Mouse (Mus musculus) lung, postnatal 10 days (tissue): ENCODE results near the gene Capn1.

Experiments
- DNase-seq: peaks from one replicate; pipeline ENCODE4 v3.0.0; 2021

Gene Capn1

GRCm38 (mm10) chr19:5988815-5989452 lies 26.8 kb downstream of the Capn1 start:
- peak; percentile 92 for DNase-seq

GRCm38 (mm10) chr19:5988027-5988814 lies 27.5 kb downstream of the Capn1 start:
- DNase-seq, result no peak

GRCm38 (mm10) chr19:5986043-5986442 lies 29.7 kb downstream of the Capn1 start, which contains the start of gene Slc22a20:
Slc22a20 (minus strand) TSS chr19:5986143.
- DNase-seq, result no peak

- DNase-seq, result no peak
Observed at GRCm38 (mm10) chr19:5980477-5980876, 35.2 kb downstream of the Capn1 start.

GRCm38 (mm10) chr19:5977717-5978116 lies 38.0 kb downstream of the Capn1 start:
- peak; percentile 27 for DNase-seq

GRCm38 (mm10) chr19:5975676-5976075 lies 40.0 kb downstream of the Capn1 start:
- peak; percentile 53 for DNase-seq

- no peak for DNase-seq
Observed at GRCm38 (mm10) chr19:5975112-5975511, 40.6 kb downstream of the Capn1 start.

- no peak for DNase-seq
Observed at GRCm38 (mm10) chr19:5967664-5968063, 48.0 kb downstream of the Capn1 start.

GRCm38 (mm10) chr19:5966786-5967185 lies 48.9 kb downstream of the Capn1 start:
- DNase-seq, result no peak

GRCm38 (mm10) chr19:5965910-5966309 lies 49.8 kb downstream of the Capn1 start:
- DNase-seq, result no peak

- DNase-seq, result peak; percentile 87
Observed at GRCm38 (mm10) chr19:5965280-5965679, 50.4 kb downstream of the Capn1 start.

GRCm38 (mm10) chr19:5964804-5965203 lies 50.9 kb downstream of the Capn1 start:
- no peak for DNase-seq

- peak; percentile 92 for DNase-seq
Observed at GRCm38 (mm10) chr19:5963883-5964562, 51.7 kb downstream of the Capn1 start, which contains the start of gene Pola2. Pola2 (minus strand) TSS chr19:5964202.

- no peak for DNase-seq
Observed at GRCm38 (mm10) chr19:5962651-5963050, 53.0 kb downstream of the Capn1 start.

- no peak for DNase-seq
Observed at GRCm38 (mm10) chr19:5957371-5957770, 58.3 kb downstream of the Capn1 start.

- DNase-seq, result peak; percentile 90
Observed at GRCm38 (mm10) chr19:5956685-5957084, 59.0 kb downstream of the Capn1 start.

- DNase-seq, result peak; percentile 39
Observed at GRCm38 (mm10) chr19:5955704-5956670, 59.7 kb downstream of the Capn1 start.

- no peak for DNase-seq
Observed at GRCm38 (mm10) chr19:5954936-5955335, 60.8 kb downstream of the Capn1 start.

- no peak for DNase-seq
Observed at GRCm38 (mm10) chr19:5954031-5954710, 61.5 kb downstream of the Capn1 start.

GRCm38 (mm10) chr19:5953201-5953770 lies 62.4 kb downstream of the Capn1 start:
- no peak for DNase-seq

- DNase-seq, result peak; percentile 87
Observed at GRCm38 (mm10) chr19:5952071-5952691, 63.5 kb downstream of the Capn1 start.
